Mouse (Mus musculus): Measurements from ENCODE around the gene Bcl2l12.

The Bcl2l12 gene

GRCm38 (mm10) chr7:45016761-45017160 is 18.2 kb upstream of the Bcl2l12 start:
- DNase-seq: no peak

GRCm38 (mm10) chr7:45015957-45016612 is 17.6 kb upstream of the Bcl2l12 start, which contains the start of gene Scaf1:
Gene Scaf1, minus strand, starts transcription at chr7:45016363.
- peak; percentile 98 to 99 for DNase-seq

- no peak for DNase-seq
These were observed 16.9 kb upstream of the Bcl2l12 start for GRCm38 (mm10) chr7:45015344-45015956.

- DNase-seq: no peak
These were observed 15.6 kb upstream of the Bcl2l12 start for GRCm38 (mm10) chr7:45014096-45014451.

GRCm38 (mm10) chr7:45013366-45014095 is 15.0 kb upstream of the Bcl2l12 start:
- DNase-seq: no peak

- DNase-seq: no peak
These were observed 14.3 kb upstream of the Bcl2l12 start for GRCm38 (mm10) chr7:45012824-45013223.

- DNase-seq: no peak
These were observed 13.5 kb upstream of the Bcl2l12 start for GRCm38 (mm10) chr7:45012011-45012410.

GRCm38 (mm10) chr7:45008411-45008810 is 9.9 kb upstream of the Bcl2l12 start:
- DNase-seq: no peak

GRCm38 (mm10) chr7:45007846-45008245 is 9.3 kb upstream of the Bcl2l12 start:
- DNase-seq: peak in 1 of 2 experiments; percentile 8

- DNase-seq: no peak
These were observed 8.6 kb upstream of the Bcl2l12 start for GRCm38 (mm10) chr7:45007141-45007540.

- DNase-seq: peak in 1 of 2 experiments; percentile 5
These were observed 8.0 kb upstream of the Bcl2l12 start for GRCm38 (mm10) chr7:45006503-45006902.

GRCm38 (mm10) chr7:45005321-45005992 is 6.9 kb upstream of the Bcl2l12 start:
- peak in 1 of 2 experiments; percentile 4 for DNase-seq

- no peak for DNase-seq
These were observed 6.0 kb upstream of the Bcl2l12 start for GRCm38 (mm10) chr7:45004546-45004945.

- peak in 1 of 2 experiments; percentile 4 for DNase-seq
These were observed 3.9 kb upstream of the Bcl2l12 start for GRCm38 (mm10) chr7:45002440-45002839.

GRCm38 (mm10) chr7:45000539-45001114 is 2.1 kb upstream of the Bcl2l12 start:
- DNase-seq: peak in 1 of 2 experiments; percentile 9

- DNase-seq: peak in 1 of 2 experiments; percentile 4
These were observed 1.2 kb upstream of the Bcl2l12 start for GRCm38 (mm10) chr7:44999753-45000152.

- DNase-seq: no peak
These were observed 528 bp downstream of the Bcl2l12 start for GRCm38 (mm10) chr7:44997940-44998428.

GRCm38 (mm10) chr7:44997231-44997939 is 1.1 kb downstream of the Bcl2l12 start, which contains the start of gene Irf3:
Gene Irf3, plus strand, starts transcription at chr7:44997648.
- DNase-seq: peak; percentile 92 to 96

GRCm38 (mm10) chr7:44996672-44997071 is 1.8 kb downstream of the Bcl2l12 start:
- no peak for DNase-seq

GRCm38 (mm10) chr7:44986879-44987718 is 11.4 kb downstream of the Bcl2l12 start:
- DNase-seq: no peak

All from spleen, adult 18-20 months (tissue).